Mouse (Mus musculus) olfactory bulb, adult 2 months (tissue): ENCODE measurements around the gene Ncan.

ENCODE experiments used
- CTCF ChIP-seq: fragments of 200-500 bp; IDR thresholded peaks from 2 replicates; pipeline ENCODE4 v1.5.1; 2012; ENCODE audit warnings: low read depth, mild to moderate bottlenecking, low read length, moderate library complexity; ENCODE audit not compliant: insufficient read depth
- POLR2A ChIP-seq: fragments of 200-500 bp; IDR thresholded peaks from 2 replicates; pipeline ENCODE4 v1.6.1; 2012; ENCODE audit warnings: mild to moderate bottlenecking, low read depth, low read length, moderate library complexity; ENCODE audit not compliant: insufficient read depth

- TF ChIP-seq POLR2A (no peak), CTCF (no peak)
Observed at GRCm38 (mm10) chr8:70057721-70058120, 63.0 kb downstream of the Ncan start.
